Mouse (Mus musculus): ENCODE data around the gene Elp4. TPM values are rescaled to one million over a fixed set of nuclear protein-coding genes. Genes with fewer than 3 reads are reported as not detected.

Gene Elp4
- polyA plus RNA-seq, 1 experiment = 3.3 TPM

GRCm38 (mm10) chr2:105852971-105853370 is 51.4 kb downstream of the Elp4 start:
- TF ChIP-seq POLR2A (IDR thresholded peaks at IDR 0.05; ENCODE audit: control insufficient read depth, low read depth, low read length) = no peak
- no peak for TF ChIP-seq CTCF (IDR thresholded peaks at IDR 0.05; ENCODE audit: control insufficient read depth, insufficient read depth, insufficient replicate concordance, low read depth, low read length)
- no peak overlapping the region for H3K27ac ChIP-seq (ENCODE audit: control insufficient read depth, insufficient read depth, low read depth, low read length)
- no peaks in the 10 kb centered on the region for H3K36me3 ChIP-seq (ENCODE audit: control insufficient read depth, insufficient read depth, low read length)
- no peak overlapping the region for H3K4me3 ChIP-seq (ENCODE audit: control insufficient read depth, low read depth, low read length)
- H3K27me3 ChIP-seq (ENCODE audit: control insufficient read depth, insufficient read depth, low read length) = no peaks in the 10 kb centered on the region
- H3K4me1 ChIP-seq (ENCODE audit: control insufficient read depth, insufficient read depth, low read length) = no peaks in the 10 kb centered on the region

GRCm38 (mm10) chr2:105851714-105852293 is 52.6 kb downstream of the Elp4 start:
- no peaks in the 10 kb centered on the region for H3K27me3 ChIP-seq (ENCODE audit: control insufficient read depth, insufficient read depth, low read length)
- no peak for TF ChIP-seq POLR2A (IDR thresholded peaks at IDR 0.05; ENCODE audit: control insufficient read depth, low read depth, low read length)
- TF ChIP-seq CTCF (IDR thresholded peaks at IDR 0.05; ENCODE audit: control insufficient read depth, insufficient read depth, insufficient replicate concordance, low read depth, low read length) = no peak
- no peak overlapping the region for H3K27ac ChIP-seq (ENCODE audit: control insufficient read depth, insufficient read depth, low read depth, low read length)
- H3K4me3 ChIP-seq (ENCODE audit: control insufficient read depth, low read depth, low read length) = no peak overlapping the region
- no peaks in the 10 kb centered on the region for H3K4me1 ChIP-seq (ENCODE audit: control insufficient read depth, insufficient read depth, low read length)
- H3K36me3 ChIP-seq (ENCODE audit: control insufficient read depth, insufficient read depth, low read length) = no peaks in the 10 kb centered on the region

- no peaks in the 10 kb centered on the region for H3K36me3 ChIP-seq (ENCODE audit: control insufficient read depth, insufficient read depth, low read length)
- no peak overlapping the region for H3K4me3 ChIP-seq (ENCODE audit: control insufficient read depth, low read depth, low read length)
- no peak for TF ChIP-seq CTCF (IDR thresholded peaks at IDR 0.05; ENCODE audit: control insufficient read depth, insufficient read depth, insufficient replicate concordance, low read depth, low read length)
- TF ChIP-seq POLR2A (IDR thresholded peaks at IDR 0.05; ENCODE audit: control insufficient read depth, low read depth, low read length) = no peak
- H3K27me3 ChIP-seq (ENCODE audit: control insufficient read depth, insufficient read depth, low read length) = no peaks in the 10 kb centered on the region
- H3K27ac ChIP-seq (ENCODE audit: control insufficient read depth, insufficient read depth, low read depth, low read length) = no peak overlapping the region
- no peaks in the 10 kb centered on the region for H3K4me1 ChIP-seq (ENCODE audit: control insufficient read depth, insufficient read depth, low read length)
These were observed 61.2 kb downstream of the Elp4 start for GRCm38 (mm10) chr2:105843151-105843550.

- H3K27me3 ChIP-seq (ENCODE audit: control insufficient read depth, insufficient read depth, low read length) = no peaks in the 10 kb centered on the region
- no peak overlapping the region for H3K27ac ChIP-seq (ENCODE audit: control insufficient read depth, insufficient read depth, low read depth, low read length)
- H3K4me1 ChIP-seq (ENCODE audit: control insufficient read depth, insufficient read depth, low read length) = no peaks in the 10 kb centered on the region
- H3K4me3 ChIP-seq (ENCODE audit: control insufficient read depth, low read depth, low read length) = no peak overlapping the region
- no peaks in the 10 kb centered on the region for H3K36me3 ChIP-seq (ENCODE audit: control insufficient read depth, insufficient read depth, low read length)
- TF ChIP-seq POLR2A (IDR thresholded peaks at IDR 0.05; ENCODE audit: control insufficient read depth, low read depth, low read length) (no peak), CTCF (IDR thresholded peaks at IDR 0.05; ENCODE audit: control insufficient read depth, insufficient read depth, insufficient replicate concordance, low read depth, low read length) (no peak)
These were observed 86.4 kb downstream of the Elp4 start for GRCm38 (mm10) chr2:105817965-105818364.

GRCm38 (mm10) chr2:105815170-105815569 is 89.2 kb downstream of the Elp4 start:
- TF ChIP-seq CTCF (IDR thresholded peaks at IDR 0.05; ENCODE audit: control insufficient read depth, insufficient read depth, insufficient replicate concordance, low read depth, low read length) = no peak
- TF ChIP-seq POLR2A (IDR thresholded peaks at IDR 0.05; ENCODE audit: control insufficient read depth, low read depth, low read length) = no peak
- H3K27me3 ChIP-seq (ENCODE audit: control insufficient read depth, insufficient read depth, low read length) = no peaks in the 10 kb centered on the region
- no peaks in the 10 kb centered on the region for H3K4me1 ChIP-seq (ENCODE audit: control insufficient read depth, insufficient read depth, low read length)
- H3K36me3 ChIP-seq (ENCODE audit: control insufficient read depth, insufficient read depth, low read length) = no peaks in the 10 kb centered on the region
- no peak overlapping the region for H3K27ac ChIP-seq (ENCODE audit: control insufficient read depth, insufficient read depth, low read depth, low read length)
- no peak overlapping the region for H3K4me3 ChIP-seq (ENCODE audit: control insufficient read depth, low read depth, low read length)

- Histone ChIP-seq H3K27me3 (ENCODE audit: control insufficient read depth, insufficient read depth, low read length) (no peaks in the 10 kb centered on the region), H3K36me3 (ENCODE audit: control insufficient read depth, insufficient read depth, low read length) (no peaks in the 10 kb centered on the region), H3K4me1 (ENCODE audit: control insufficient read depth, insufficient read depth, low read length) (no peaks in the 10 kb centered on the region), H3K27ac (ENCODE audit: control insufficient read depth, insufficient read depth, low read depth, low read length) (no peak overlapping the region), H3K4me3 (ENCODE audit: control insufficient read depth, low read depth, low read length) (no peak overlapping the region)
- no peak for TF ChIP-seq CTCF (IDR thresholded peaks at IDR 0.05; ENCODE audit: control insufficient read depth, insufficient read depth, insufficient replicate concordance, low read depth, low read length)
- TF ChIP-seq POLR2A (IDR thresholded peaks at IDR 0.05; ENCODE audit: control insufficient read depth, low read depth, low read length) = no peak
These were observed 91.3 kb downstream of the Elp4 start for GRCm38 (mm10) chr2:105813041-105813440.

GRCm38 (mm10) chr2:105810286-105810685 is 94.1 kb downstream of the Elp4 start:
- Histone ChIP-seq H3K27me3 (ENCODE audit: control insufficient read depth, insufficient read depth, low read length) (no peaks in the 10 kb centered on the region), H3K4me1 (ENCODE audit: control insufficient read depth, insufficient read depth, low read length) (no peaks in the 10 kb centered on the region), H3K36me3 (ENCODE audit: control insufficient read depth, insufficient read depth, low read length) (no peaks in the 10 kb centered on the region), H3K27ac (ENCODE audit: control insufficient read depth, insufficient read depth, low read depth, low read length) (no peak overlapping the region), H3K4me3 (ENCODE audit: control insufficient read depth, low read depth, low read length) (no peak overlapping the region)
- no peak for TF ChIP-seq POLR2A (IDR thresholded peaks at IDR 0.05; ENCODE audit: control insufficient read depth, low read depth, low read length)
- no peak for TF ChIP-seq CTCF (IDR thresholded peaks at IDR 0.05; ENCODE audit: control insufficient read depth, insufficient read depth, insufficient replicate concordance, low read depth, low read length)
